Mouse (Mus musculus) macrophage (primary cell): Measurements from ENCODE around the gene Phf21a. TPM values are rescaled to one million over a fixed set of nuclear protein-coding genes. Genes with fewer than 3 reads are reported as not detected.

Experiments used
- H3K27ac ChIP-seq: fragments of 350-480 bp; formaldehyde crosslinking; 2 replicates; pipeline ENCODE4 v1.9.0; 2021
- H3K36me3 ChIP-seq: fragments of 350-480 bp; formaldehyde crosslinking; 2 replicates; pipeline ENCODE4 v1.9.0; 2021; ENCODE audit errors: inconsistent target
- H3K4me3 ChIP-seq: fragments of 350-480 bp; formaldehyde crosslinking; 2 replicates; pipeline ENCODE4 v1.9.0; 2021; ENCODE audit errors: inconsistent target
- H3K79me2 ChIP-seq: fragments of 350-480 bp; formaldehyde crosslinking; 2 replicates; pipeline ENCODE4 v1.9.0; 2021; ENCODE audit errors: inconsistent target
- WGBS: methylation state at CpG from one replicate; pipeline ENCODE4 v1.1.7; 2026; ENCODE audit warnings: inconsistent platforms; ENCODE audit not compliant: missing documents; 5-methylcytosine and 5-hydroxymethylcytosine counted together
- polyA plus RNA-seq: library from polyadenylated mRNA; stranded (reverse); fragments of 250-400 nt; gene quantifications from 3 replicates; pipeline ENCODE4 v1.2.4, GENCODE M21; 2018; ENCODE audit warnings: inconsistent platforms

Phf21a gene
- polyA plus RNA-seq, 1 experiment from 2014 or later, result 55.5 TPM

DNA sequence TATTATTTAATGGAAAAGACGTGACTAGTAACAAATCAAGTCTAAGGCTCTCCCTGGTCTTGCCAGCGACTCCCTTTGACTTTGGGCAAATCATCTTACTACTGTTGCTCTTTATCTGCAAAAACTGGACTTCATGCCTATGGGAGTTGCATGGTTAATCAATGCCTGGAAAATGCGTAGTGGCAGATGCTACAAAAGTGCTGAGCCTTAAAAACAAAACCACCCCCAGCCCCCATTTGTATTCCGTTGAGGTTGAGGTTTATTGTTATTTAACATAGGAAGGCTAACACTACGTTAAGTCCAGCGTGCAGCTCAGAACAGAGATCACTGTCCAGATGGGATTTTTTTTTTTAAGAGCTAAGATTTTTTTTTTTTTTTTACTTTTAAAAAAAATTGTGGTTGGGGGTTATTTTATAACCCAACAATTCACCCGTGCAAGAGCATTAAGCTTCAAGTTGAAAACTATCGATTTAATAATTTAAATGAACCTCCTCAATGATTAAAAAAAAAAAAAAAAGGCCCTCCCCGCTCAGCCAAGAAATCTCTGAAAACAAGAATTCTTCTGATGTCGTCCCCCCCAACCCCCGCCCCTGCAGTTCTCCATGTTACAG is 89.3 kb downstream of the Phf21a start:
- peak overlapping the region; percentile 87 for H3K4me3 ChIP-seq
- H3K36me3 ChIP-seq, result no peaks in the 10 kb centered on the region
- WGBS, result 38% methylated on average over 10 of the region's 11 CpGs
- H3K79me2 ChIP-seq, result peaks cover 19% of the 10 kb centered on the region; the same call in 1 of the 2 replicates
- H3K27ac ChIP-seq, result peak overlapping the region; percentile 56

DNA sequence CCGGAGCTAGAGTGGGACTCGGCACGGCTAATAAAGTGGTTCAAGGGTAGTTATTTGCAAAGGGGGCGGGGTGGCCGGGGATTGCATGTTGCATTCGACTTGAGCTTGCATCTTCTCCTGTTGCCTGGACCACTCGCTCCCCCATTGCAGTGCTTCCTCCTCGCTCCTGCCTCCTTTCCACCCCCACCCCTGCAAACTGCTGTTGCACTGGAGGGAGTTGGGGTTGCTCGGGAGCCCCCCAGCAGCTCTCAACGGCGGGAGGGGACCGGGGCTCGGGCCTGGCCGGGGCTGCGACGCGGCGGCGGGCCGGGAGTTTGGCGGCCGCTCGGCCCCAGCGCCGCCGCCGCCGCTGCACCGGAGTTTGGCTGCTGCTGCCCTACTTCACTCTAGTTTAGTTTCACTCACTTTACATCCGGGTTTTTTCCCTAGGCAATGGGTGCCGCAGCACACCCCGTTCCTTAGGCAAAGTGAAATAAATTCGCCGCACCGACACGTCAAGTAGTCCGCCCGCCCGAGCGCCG is 90.1 kb downstream of the Phf21a start:
- H3K79me2 ChIP-seq, result peaks cover 27% of the 10 kb centered on the region
- peak overlapping the region; percentile 56 for H3K27ac ChIP-seq
- peak overlapping the region; percentile 87 for H3K4me3 ChIP-seq
- no peaks in the 10 kb centered on the region for H3K36me3 ChIP-seq
- WGBS, result under 1% methylated on average over 41 of the region's 41 CpGs

DNA sequence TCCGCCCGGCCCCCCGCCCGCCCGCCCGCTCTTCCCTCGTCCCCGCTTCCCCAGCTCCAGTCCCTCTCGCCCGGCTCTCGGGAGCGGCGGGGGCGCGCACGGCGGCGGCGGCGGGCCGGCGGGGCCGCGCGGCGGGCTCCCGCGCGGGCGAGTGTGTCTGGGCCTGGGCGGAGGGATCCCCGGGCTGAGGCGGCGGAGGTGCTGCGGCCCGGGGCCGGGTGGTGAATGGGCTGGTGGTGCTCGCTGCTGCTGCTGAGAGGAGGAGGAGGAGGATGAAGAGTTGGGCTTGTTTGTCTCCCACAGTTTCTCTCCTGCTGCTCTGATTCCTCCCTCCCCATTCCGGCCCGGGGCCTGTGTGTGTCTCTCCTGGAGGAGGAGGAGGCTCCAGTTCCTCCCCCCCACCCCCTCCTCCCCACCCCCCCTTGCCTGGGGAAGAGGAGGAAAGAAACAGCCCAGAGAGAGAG is 90.7 kb downstream of the Phf21a start:
- no peaks in the 10 kb centered on the region for H3K36me3 ChIP-seq
- H3K4me3 ChIP-seq, result peak overlapping the region; percentile 76
- 1% methylated on average over 32 of the region's 40 CpGs for WGBS
- peak overlapping the region; percentile 80 for H3K27ac ChIP-seq
- peaks cover 33% of the 10 kb centered on the region for H3K79me2 ChIP-seq

DNA sequence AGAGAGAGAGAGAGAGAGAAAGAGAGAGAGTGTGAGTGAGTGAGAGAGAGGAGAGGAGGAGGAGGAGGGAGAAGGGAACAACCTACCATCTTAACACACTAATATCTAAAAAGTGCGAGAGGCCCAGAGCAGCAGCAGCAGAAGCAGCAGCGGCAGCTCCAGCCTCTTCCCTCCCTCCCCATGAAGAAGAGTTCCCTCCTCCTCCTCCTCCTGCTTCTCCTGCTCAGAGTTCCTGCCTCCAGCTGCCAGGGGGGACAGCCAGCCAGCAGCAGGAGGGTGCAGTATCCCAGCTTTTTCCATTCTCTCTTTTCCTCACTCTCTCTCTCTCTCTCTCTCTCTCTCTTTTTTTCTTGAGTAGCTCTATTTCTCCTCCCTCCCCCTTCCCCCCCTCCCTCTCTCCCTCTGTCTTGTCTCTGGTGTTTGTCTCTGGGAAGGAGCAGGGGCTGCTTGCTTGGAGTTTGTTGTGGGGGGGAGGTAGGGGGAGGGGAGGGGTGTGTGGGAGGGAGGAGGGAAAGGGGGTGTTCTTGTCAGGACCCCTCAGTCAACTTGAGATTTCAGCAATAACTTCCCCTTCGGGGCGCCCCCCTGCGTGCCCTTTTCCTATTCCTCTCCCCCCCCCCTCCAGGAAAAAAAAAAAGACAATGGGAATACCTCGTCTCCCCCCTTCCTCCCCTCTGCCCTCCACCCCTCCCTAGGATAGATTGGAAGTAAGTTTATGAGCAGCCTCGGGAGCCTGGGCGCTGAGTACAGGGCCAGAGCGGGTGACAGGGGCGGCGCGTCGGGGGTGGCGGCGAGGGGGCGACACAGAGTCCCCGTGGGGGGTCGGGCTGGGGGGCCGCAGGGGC is 91.4 kb downstream of the Phf21a start:
- under 1% methylated on average over 15 of the region's 19 CpGs for WGBS
- H3K79me2 ChIP-seq, result peaks cover 39% of the 10 kb centered on the region
- peak overlapping the region; percentile 80 for H3K27ac ChIP-seq
- peak overlapping the region; percentile 76 for H3K4me3 ChIP-seq
- no peaks in the 10 kb centered on the region for H3K36me3 ChIP-seq

DNA sequence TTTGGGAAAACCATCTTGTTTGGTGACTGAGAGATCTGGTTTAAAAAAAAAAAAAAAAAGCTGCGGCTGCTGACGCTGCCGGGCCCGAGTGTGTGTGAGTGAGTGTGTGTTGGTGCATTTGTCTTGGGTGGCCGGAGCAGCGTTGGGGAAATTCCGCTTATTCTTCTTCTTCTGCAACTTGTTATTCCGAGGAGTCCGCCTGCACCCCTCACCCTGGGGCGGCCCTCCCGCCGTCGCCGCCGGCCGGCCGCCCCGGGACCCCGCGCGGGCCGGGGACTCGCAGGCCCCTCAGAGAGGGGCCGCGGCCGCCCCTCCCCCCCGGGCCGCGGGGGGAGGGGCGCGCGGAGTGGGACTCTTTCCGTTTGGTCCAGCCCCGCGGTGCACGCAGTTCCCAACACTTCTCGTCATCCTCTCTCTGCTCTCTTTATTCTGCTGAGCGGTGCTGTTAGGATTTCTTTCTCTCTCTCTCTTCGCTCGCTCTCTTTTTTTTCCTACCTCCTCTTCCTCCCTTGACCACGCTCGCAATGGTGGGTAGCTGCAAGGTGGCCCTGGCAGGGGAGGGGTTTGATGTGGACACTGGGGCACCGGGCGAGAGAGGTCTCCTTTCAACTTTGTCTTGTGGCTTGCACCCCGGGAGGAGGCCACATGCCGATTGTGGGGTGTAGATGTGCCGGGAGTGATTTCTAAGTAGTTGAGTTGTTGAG is 92.3 kb downstream of the Phf21a start:
- under 1% methylated on average over 44 of the region's 47 CpGs for WGBS
- Histone ChIP-seq H3K79me2 (peaks cover 48% of the 10 kb centered on the region), H3K4me3 (peak overlapping the region; percentile 76), H3K36me3 (no peaks in the 10 kb centered on the region), H3K27ac (peak overlapping the region; percentile 82)

DNA sequence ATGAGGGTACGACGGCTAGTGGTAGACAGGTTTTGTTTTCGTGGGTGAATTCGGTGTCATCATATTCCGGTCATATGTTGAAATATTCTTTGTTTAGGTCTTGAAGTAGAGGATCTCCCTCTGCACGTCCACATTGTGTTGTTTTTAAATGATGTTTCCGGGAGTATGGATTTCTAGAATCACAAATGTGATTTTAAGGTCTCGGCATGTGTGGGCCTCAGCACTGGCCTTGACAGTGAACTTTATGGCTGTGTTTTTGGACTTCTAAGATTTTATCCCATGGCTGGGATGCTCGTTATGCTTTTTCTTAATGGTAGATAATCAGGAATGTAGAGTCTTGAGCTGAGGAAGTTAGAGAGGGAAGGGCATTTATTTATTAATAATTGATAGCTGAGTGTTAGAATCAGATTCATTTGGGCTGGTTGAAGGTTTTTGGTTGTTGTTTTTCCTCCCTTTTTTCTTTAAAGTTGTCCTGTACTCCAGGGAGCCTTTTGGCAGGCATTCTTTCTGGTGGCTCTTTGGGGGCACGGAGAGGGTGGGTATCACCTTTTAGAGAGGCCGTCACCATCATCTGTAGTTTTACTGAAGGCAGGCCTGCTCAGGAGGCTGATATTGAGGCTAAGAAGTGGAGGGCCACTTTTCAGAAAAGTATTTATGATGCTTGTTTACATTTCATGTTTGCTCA is 93.0 kb downstream of the Phf21a start:
- Histone ChIP-seq H3K36me3 (no peaks in the 10 kb centered on the region), H3K27ac (peak overlapping the region; percentile 82), H3K79me2 (peaks cover 55% of the 10 kb centered on the region), H3K4me3 (peak overlapping the region; percentile 76)
- WGBS, result 17% methylated on average over 11 of the region's 11 CpGs

DNA sequence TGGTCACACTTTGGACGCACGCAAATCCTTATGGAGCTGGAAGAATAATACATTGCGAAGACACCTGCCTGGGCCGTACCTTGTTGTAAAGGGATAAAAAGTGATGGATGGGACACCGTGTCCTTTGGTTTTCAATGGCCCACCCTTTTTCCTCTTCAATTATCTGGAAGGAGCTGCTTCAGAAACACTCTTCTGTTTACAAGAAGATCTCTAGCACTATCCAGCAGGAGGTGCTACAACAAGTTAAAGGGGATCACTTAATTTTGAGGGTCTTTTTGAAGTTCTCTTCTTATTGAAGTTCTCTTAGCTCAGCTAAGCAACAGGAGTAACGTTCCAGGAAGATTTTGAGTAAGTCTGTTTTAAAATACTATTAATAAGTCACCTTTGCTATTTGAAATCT is 94.1 kb downstream of the Phf21a start:
- no peak overlapping the region for H3K4me3 ChIP-seq
- no peaks in the 10 kb centered on the region for H3K36me3 ChIP-seq
- H3K79me2 ChIP-seq, result peaks cover 67% of the 10 kb centered on the region
- WGBS, result 90% methylated on average over 6 of the region's 6 CpGs
- no peak overlapping the region for H3K27ac ChIP-seq

DNA sequence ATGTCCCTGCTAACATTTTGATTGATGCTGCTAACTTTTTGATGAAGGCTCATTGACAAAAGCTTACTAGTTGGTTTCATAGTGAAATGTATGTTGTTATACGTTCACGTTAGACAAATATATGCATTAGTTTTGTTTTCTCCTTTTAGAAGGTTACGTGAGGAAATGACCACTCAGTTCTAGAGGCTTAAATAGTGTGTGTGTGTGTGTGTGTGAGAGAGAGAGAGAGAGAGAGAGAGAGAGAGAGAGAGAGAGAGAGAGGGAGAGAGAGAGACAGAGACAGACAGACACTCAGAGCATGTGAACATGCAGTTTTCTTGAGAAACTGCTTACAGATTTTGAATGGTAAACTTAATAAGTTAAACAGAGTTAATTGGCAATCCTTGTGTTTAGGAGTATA is 95.8 kb downstream of the Phf21a start:
- Histone ChIP-seq H3K36me3 (no peaks in the 10 kb centered on the region), H3K4me3 (no peak overlapping the region), H3K79me2 (peaks cover 84% of the 10 kb centered on the region), H3K27ac (no peak overlapping the region)
- WGBS, result 33% methylated on average over 2 of the region's 3 CpGs

DNA sequence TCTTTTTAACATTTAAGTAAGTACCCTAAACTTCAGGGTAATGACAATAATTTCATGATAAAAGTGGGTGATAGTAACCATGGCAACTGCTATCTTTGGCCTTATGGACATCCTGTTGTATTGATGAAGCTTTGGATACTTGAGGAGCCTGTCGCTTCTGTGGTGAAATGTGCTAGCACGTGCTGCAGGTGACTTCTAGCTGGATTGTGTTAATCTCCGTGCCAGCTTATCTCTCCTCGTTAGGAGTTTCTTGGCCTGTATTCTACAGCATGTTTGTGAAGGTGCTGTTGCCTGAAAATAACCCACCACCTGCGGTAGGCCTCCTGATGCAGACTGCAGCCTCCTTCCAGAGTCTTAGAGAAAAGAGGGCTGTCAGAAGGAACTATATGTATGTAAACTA is 98.0 kb downstream of the Phf21a start:
- Histone ChIP-seq H3K27ac (no peak overlapping the region), H3K79me2 (peaks cover 100% of the 10 kb centered on the region), H3K36me3 (no peaks in the 10 kb centered on the region), H3K4me3 (no peak overlapping the region)
- WGBS, result 91% methylated on average over 5 of the region's 5 CpGs

DNA sequence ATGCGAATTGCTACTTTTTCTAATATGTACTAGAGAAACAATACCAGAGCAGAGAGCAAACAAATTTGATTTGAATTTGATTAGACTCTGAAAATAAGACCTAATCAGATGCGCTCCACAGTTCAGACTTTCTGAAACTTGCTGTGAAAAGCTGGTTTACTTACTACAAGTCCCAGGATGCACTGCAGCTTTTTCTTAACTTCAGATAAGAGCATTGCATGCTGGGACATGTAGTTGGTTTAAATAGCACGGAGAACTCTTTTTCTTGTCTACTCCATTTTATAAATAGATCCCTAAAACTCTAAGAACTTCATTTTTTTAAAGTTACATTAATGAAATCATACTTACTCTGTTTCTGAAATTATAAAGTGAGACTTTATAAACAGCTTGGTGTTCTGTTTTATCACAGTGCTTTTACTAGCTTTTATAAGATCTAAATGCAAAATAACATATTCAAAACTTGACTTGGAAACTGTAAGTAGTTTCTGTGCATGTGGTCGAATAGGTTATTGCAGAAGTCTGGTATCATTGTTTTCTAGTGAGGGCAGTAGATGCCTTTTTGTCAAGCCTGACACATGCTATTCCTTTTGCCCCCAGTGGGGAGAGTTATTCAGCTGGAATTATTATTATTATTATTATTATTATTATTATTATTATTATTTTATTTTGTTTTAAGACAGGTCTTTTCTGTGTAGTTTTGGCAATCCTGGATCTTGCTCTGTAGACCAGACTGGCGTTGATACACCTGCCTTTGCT is 99.1 kb downstream of the Phf21a start:
- no peaks in the 10 kb centered on the region for H3K36me3 ChIP-seq
- no peak overlapping the region for H3K4me3 ChIP-seq
- 56% methylated on average over 5 of the region's 5 CpGs for WGBS
- no peak overlapping the region for H3K27ac ChIP-seq
- H3K79me2 ChIP-seq, result peaks cover 100% of the 10 kb centered on the region

DNA sequence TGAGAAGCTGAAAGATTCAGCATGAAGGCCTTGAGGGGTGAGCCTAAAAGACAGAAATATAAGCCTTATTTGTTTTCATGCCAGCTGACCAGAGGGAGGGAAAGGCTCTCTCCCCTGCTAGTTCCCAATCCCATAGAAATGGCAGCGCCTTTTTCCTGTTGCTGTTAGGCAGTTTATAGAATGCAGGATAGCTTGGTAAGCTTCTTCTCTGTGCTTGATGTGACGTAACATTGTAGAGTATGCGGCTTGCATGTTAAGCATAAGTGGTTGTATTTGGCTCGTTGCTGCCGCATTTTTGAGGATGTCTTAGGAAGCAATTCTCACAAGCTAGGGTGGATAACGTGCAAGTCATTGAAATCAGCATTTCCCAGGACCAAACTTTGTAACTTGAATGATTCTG is 105.2 kb downstream of the Phf21a start:
- no peak overlapping the region for H3K4me3 ChIP-seq
- H3K36me3 ChIP-seq, result no peaks in the 10 kb centered on the region
- H3K79me2 ChIP-seq, result peaks cover 98% of the 10 kb centered on the region
- WGBS, result 79% methylated on average over 6 of the region's 6 CpGs
- no peak overlapping the region for H3K27ac ChIP-seq

DNA sequence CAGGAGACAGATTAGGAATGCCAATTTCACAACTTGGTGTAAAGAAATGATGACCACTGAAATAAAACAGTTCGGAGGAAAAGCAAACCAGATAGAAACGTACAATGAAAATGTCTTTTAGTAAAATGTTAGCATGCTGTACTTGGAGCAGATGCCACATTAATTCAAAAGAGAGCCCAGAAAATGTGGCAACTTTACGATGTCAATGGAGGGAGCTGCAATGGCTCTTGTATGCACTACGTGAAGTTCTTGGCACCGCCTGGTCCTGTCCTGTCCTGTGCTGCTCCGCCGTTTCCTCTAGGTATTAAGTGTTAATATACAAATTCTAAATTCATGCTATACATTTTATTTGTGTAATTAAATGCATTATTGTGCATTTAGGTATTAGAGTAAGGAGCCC is 105.8 kb downstream of the Phf21a start:
- 90% methylated on average over 7 of the region's 7 CpGs for WGBS
- H3K36me3 ChIP-seq, result no peaks in the 10 kb centered on the region
- peaks cover 96% of the 10 kb centered on the region for H3K79me2 ChIP-seq
- no peak overlapping the region for H3K27ac ChIP-seq
- H3K4me3 ChIP-seq, result no peak overlapping the region

DNA sequence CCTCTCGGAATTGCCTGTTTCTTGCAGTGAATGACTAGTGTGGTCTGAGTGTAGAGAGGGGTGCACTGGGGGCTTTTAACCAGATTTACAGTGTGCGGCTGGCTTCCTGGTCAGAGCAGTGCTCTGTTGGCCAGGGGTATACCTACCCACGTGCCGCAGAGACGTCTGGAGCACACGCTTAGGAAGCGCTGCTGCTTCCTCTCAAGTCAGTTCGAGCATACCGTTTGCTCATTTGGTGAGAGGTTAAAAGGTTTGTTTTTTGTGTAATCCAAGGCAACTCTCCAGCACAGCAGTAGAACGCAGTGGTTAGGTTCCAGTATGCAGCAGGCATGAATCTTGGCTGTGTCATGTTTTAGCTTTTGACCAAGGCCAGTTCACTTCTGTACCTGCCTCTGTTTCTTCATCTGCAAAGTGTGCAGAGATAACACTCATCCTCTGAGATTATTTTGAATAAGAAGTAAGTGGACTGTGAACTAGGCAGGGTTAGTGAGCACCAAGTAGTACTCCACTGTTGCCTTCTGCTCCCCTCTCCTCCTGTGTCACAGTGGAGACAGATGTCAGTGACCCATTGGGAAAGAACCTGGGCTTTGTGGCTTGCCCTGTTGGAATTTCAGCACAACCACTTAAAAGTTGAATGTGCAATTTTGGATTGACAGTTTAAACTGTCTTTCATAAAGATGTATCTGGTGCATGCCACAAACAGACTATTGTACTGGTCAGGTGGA is 106.8 kb downstream of the Phf21a start:
- no peak overlapping the region for H3K4me3 ChIP-seq
- H3K79me2 ChIP-seq, result peaks cover 87% of the 10 kb centered on the region; the same call in 1 of the 2 replicates
- H3K36me3 ChIP-seq, result no peaks in the 10 kb centered on the region
- WGBS, result 35% methylated on average over 10 of the region's 10 CpGs
- H3K27ac ChIP-seq, result no peak overlapping the region
